Mouse (Mus musculus) bone marrow, adult 2 months (tissue): Measurements from ENCODE around the gene Kctd3. TPM values are rescaled to one million over a fixed set of nuclear protein-coding genes. Genes with fewer than 3 reads are reported as not detected.
A peak's percentile ranks its signal among the peaks of the same experiment; 100 is the strongest.

Experiments used
- H3K27ac ChIP-seq: fragments of 200-500 bp; 2 replicates; pipeline ENCODE4 v1.5.1; 2012; ENCODE audit warnings: low read depth, mild to moderate bottlenecking, control low read depth, inconsistent platforms, low read length; ENCODE audit not compliant: control insufficient read depth, poor library complexity, insufficient read depth
- H3K4me1 ChIP-seq: fragments of 200-500 bp; 2 replicates; pipeline ENCODE4 v1.6.1; 2011; ENCODE audit warnings: low read length; ENCODE audit not compliant: control insufficient read depth, insufficient read depth
- H3K4me3 ChIP-seq: fragments of 200-500 bp; replicated peaks from 2 replicates; pipeline ENCODE3; 2011; ENCODE audit warnings: mild to moderate bottlenecking, low read depth, low read length, control low read depth; ENCODE audit not compliant: control insufficient read depth
- CTCF ChIP-seq: fragments of 200-500 bp; IDR thresholded peaks from 2 replicates; pipeline ENCODE4 v1.5.1; 2011; ENCODE audit warnings: low read length, control low read depth; ENCODE audit not compliant: control insufficient read depth, insufficient read depth
- POLR2A ChIP-seq: fragments of 200-500 bp; IDR thresholded peaks from 2 replicates; pipeline ENCODE4 v1.6.1; 2011; ENCODE audit warnings: low read depth, mild to moderate bottlenecking, control low read depth, low read length, borderline replicate concordance; ENCODE audit not compliant: control insufficient read depth
- WGBS: fragments of 180-500 bp; shearing (Covaris S2); methylation state at CpG from one replicate; pipeline ENCODE4 v1.1.7; 2018; 5-methylcytosine and 5-hydroxymethylcytosine counted together
- polyA plus RNA-seq: library from polyadenylated mRNA; stranded (reverse); fragments of >200 nt; gene quantifications from 2 replicates; pipeline ENCODE4 v1.2.4, GENCODE M21; 2011; ENCODE audit warnings: low replicate concordance; ENCODE audit not compliant: missing spikeins, insufficient read depth, insufficient read length

Kctd3 gene
- polyA plus RNA-seq, 1 experiment = 17.1 TPM

DNA sequence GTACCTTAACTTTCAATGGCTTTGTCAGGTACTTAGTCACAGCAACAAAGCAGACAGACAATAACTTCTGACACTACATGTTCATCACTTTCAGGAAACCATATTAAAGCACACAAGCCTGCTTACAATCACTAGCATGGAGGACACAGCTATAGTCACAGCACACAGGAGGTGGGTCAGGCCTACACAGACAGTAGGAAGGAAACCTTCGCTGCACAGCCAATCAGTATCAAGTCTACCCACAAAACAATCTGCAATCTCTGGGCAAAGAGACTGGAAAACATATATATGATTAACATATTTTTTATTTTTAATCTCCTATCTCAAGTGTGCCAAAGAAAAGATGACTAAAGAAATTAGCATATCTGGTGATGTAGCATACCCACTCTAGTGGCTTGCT, 2.9 kb downstream of the Kctd3 start:
- H3K4me1 ChIP-seq = no peaks in the 10 kb centered on the region
- no peak overlapping the region for H3K27ac ChIP-seq
- no peak for TF ChIP-seq CTCF
- TF ChIP-seq POLR2A = no peak
- 83% methylated on average over 1 of the region's 1 CpGs for WGBS
- no peak overlapping the region for H3K4me3 ChIP-seq

GRCm38 (mm10) chr1:189001815-189002214, 5.8 kb downstream of the Kctd3 start:
- H3K4me3 ChIP-seq = no peak overlapping the region
- TF ChIP-seq CTCF (no peak), POLR2A (no peak)
- 95% methylated on average over 12 of the region's 12 CpGs for WGBS
- H3K27ac ChIP-seq = no peak overlapping the region
- no peaks in the 10 kb centered on the region for H3K4me1 ChIP-seq

GRCm38 (mm10) chr1:188999981-189000380, 7.7 kb downstream of the Kctd3 start:
- 85% methylated on average over 10 of the region's 10 CpGs for WGBS
- Histone ChIP-seq H3K27ac (peak overlapping the region; percentile 29), H3K4me1 (no peaks in the 10 kb centered on the region), H3K4me3 (peak overlapping the region; percentile 14)
- TF ChIP-seq CTCF (no peak), POLR2A (no peak)

DNA sequence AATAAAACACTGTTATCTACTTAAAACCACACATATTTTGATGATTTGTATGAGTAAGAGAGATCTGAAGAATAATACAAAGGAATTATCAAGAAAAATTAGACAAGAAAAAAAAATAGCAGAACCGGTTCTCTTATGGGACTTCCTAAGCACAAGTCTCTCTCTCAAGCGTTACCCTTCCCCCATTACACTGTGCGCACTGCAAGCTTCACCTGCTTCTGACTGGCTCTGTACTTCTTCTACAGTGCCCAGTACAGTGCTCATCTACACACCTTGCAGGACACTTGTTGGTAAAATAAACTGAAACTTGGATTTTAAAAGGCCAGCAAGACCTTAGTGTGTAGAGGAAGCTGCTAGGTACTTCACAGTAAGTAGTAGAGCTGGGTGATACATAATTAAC, 9.7 kb downstream of the Kctd3 start:
- H3K4me1 ChIP-seq = no peaks in the 10 kb centered on the region
- H3K4me3 ChIP-seq = no peak overlapping the region
- TF ChIP-seq POLR2A = no peak
- no peak for TF ChIP-seq CTCF
- 84% methylated on average over 3 of the region's 3 CpGs for WGBS
- no peak overlapping the region for H3K27ac ChIP-seq

GRCm38 (mm10) chr1:188993218-188993617, 14.4 kb downstream of the Kctd3 start:
- 60% methylated on average over 4 of the region's 4 CpGs for WGBS
- Histone ChIP-seq H3K4me1 (no peaks in the 10 kb centered on the region), H3K4me3 (no peak overlapping the region), H3K27ac (no peak overlapping the region)
- TF ChIP-seq POLR2A (no peak), CTCF (no peak)

DNA sequence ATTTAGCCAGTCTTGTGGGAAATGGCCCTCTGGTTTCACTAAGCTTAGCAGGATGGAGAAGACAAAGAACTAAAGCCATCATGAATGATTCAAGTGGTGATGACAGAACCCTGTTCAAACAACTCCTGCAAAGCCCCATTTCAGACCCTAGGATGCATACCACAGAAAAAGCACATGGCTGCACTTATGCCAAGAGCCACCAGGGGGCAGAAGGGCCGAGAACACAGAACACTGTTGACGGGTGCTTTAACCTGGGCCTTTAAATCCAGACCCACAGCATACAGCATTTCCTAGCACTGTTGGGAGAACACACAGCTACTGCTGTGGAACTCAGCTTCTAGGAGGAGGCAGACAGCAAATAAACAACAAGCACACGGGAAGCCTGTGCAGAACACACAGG, 27.6 kb downstream of the Kctd3 start:
- TF ChIP-seq CTCF = peak; percentile 70
- TF ChIP-seq POLR2A = no peak
- Histone ChIP-seq H3K4me3 (no peak overlapping the region), H3K27ac (no peak overlapping the region), H3K4me1 (no peaks in the 10 kb centered on the region)
- 47% methylated on average over 3 of the region's 3 CpGs for WGBS

GRCm38 (mm10) chr1:188973926-188974325, 33.7 kb downstream of the Kctd3 start:
- WGBS = 94% methylated on average over 16 of the region's 16 CpGs
- H3K4me1 ChIP-seq = no peaks in the 10 kb centered on the region; the same call in 1 of the 2 replicates
- TF ChIP-seq CTCF = no peak
- TF ChIP-seq POLR2A = no peak; the same call in 1 of the 2 replicates
- H3K27ac ChIP-seq = peak overlapping the region; percentile 61
- no peak overlapping the region for H3K4me3 ChIP-seq

DNA sequence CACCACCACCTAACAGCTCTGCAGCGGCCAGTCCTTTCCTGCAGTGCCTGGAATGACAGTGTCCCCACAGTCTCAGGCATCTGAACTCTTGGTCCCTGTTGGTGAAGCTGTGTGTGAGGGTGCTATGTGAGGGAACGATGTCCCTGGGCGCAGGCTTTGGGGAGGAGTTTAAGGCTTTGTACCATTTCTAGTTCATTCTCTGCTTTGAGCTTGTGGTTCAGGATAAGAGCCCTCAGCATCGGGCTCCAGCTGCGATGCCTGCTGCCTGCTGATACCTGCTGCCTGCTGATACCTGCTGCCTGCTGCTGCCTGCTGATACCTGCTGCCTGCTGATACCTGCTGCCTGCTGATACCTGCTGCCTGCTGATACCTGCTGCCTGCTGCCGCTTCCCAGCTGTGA, 34.6 kb downstream of the Kctd3 start:
- H3K27ac ChIP-seq = no peak overlapping the region; the same call in 1 of the 2 replicates
- WGBS = 80% methylated on average over 6 of the region's 6 CpGs
- no peak overlapping the region for H3K4me3 ChIP-seq
- H3K4me1 ChIP-seq = no peaks in the 10 kb centered on the region; the same call in 1 of the 2 replicates
- TF ChIP-seq CTCF = no peak
- 0 out of 2 replicates have a peak, but pooled peaks have one; percentile 19 for TF ChIP-seq POLR2A

GRCm38 (mm10) chr1:188952501-188952900, 55.1 kb downstream of the Kctd3 start:
- no peak overlapping the region for H3K27ac ChIP-seq
- no peak overlapping the region for H3K4me3 ChIP-seq
- WGBS = 82% methylated on average over 4 of the region's 4 CpGs
- no peaks in the 10 kb centered on the region; the same call in 1 of the 2 replicates for H3K4me1 ChIP-seq
- no peak for TF ChIP-seq POLR2A
- no peak for TF ChIP-seq CTCF
